Mouse (Mus musculus) neural tube, embryonic 11.5 days (tissue): ENCODE results near the gene E130114P18Rik. TPM values are rescaled to one million over a fixed set of nuclear protein-coding genes. Genes with fewer than 3 reads are reported as not detected.

ENCODE experiments used
- ATAC-seq: fragments of 200-750 bp; cut with Nextera tagmentation; 2 replicates; pipeline ENCODE4 v1.8.0; 2017; ENCODE audit warnings: moderate number of reproducible peaks, mild to moderate bottlenecking, moderate TSS enrichment, moderate library complexity; ENCODE audit not compliant: insufficient read depth, low FRiP score, low TSS enrichment
- DNase-seq: peaks from one replicate; pipeline ENCODE4 v3.0.0-alpha.2; 2015; ENCODE audit warnings: low spot score
- H3K27ac ChIP-seq: fragments of 300-500 bp; sonication (generic); 2 replicates; pipeline ENCODE4 v1.5.1; 2014; ENCODE audit warnings: low read depth, mild to moderate bottlenecking, low read length
- H3K27me3 ChIP-seq: fragments of 300-500 bp; sonication (generic); 2 replicates; pipeline ENCODE4 v1.6.1; 2014; ENCODE audit warnings: mild to moderate bottlenecking, low read length, mixed read lengths; ENCODE audit not compliant: control insufficient read depth, insufficient read depth
- H3K36me3 ChIP-seq: fragments of 300-500 bp; sonication (generic); 2 replicates; pipeline ENCODE4 v1.6.1; 2014; ENCODE audit warnings: mild to moderate bottlenecking, low read length, moderate library complexity, mixed read lengths; ENCODE audit not compliant: control insufficient read depth, insufficient read depth
- H3K4me1 ChIP-seq: fragments of 300-500 bp; sonication (generic); 2 replicates; pipeline ENCODE4 v1.6.1; 2014; ENCODE audit warnings: low read length, mixed read lengths; ENCODE audit not compliant: control insufficient read depth, insufficient read depth
- H3K4me2 ChIP-seq: fragments of 300-500 bp; sonication (generic); 2 replicates; pipeline ENCODE4 v1.6.1; 2014; ENCODE audit warnings: low read depth, mild to moderate bottlenecking, moderate library complexity
- H3K4me3 ChIP-seq: fragments of 300-500 bp; sonication (generic); 2 replicates; pipeline ENCODE4 v1.5.1; 2014; ENCODE audit warnings: low read depth, low read length
- H3K9ac ChIP-seq: fragments of 300-500 bp; sonication (generic); 2 replicates; pipeline ENCODE4 v1.6.1; 2014; ENCODE audit warnings: mild to moderate bottlenecking, low read length
- H3K9me3 ChIP-seq: fragments of 300-500 bp; sonication (generic); 2 replicates; pipeline ENCODE4 v1.6.1; 2016; ENCODE audit warnings: low read length; ENCODE audit not compliant: control insufficient read depth
- WGBS: fragments of 180-500 bp; shearing (Covaris S2); extraction: QIAGEN DNeasy Blood & Tissue Kit; methylation state at CpG from one replicate; pipeline ENCODE4 v1.1.7; 2014; 5-methylcytosine and 5-hydroxymethylcytosine counted together
- polyA plus RNA-seq: library from polyadenylated mRNA; unstranded; fragments of >200 nt; fragmentation: Nextera tagmentation; extraction: Ambion mirVana; gene quantifications from 2 replicates; pipeline ENCODE4 v1.2.1, GENCODE M21; 2014

The E130114P18Rik gene
- polyA plus RNA-seq, 1 experiment from 2014 or later: 9.1 TPM

- Histone ChIP-seq H3K9ac (no peak overlapping the region), H3K36me3 (no peaks in the 10 kb centered on the region), H3K4me3 (no peak overlapping the region), H3K27ac (no peak overlapping the region), H3K9me3 (no peaks in the 10 kb centered on the region), H3K4me2 (no peak overlapping the region), H3K27me3 (no peaks in the 10 kb centered on the region), H3K4me1 (0 out of 2 replicates have a peak, but pooled peaks cover 2% of the 10 kb centered on the region)
- WGBS: 86% methylated on average over 8 of the region's 8 CpGs
- DNase-seq (no peak), ATAC-seq (no peak)
Observed at GRCm38 (mm10) chr4:97606524-97606923, 171.4 kb downstream of the E130114P18Rik start.

- 0 out of 2 replicates have a peak, but pooled peaks cover 5% of the 10 kb centered on the region for H3K4me1 ChIP-seq
- H3K27ac ChIP-seq: no peak overlapping the region
- no peaks in the 10 kb centered on the region for H3K9me3 ChIP-seq
- no peak overlapping the region for H3K4me3 ChIP-seq
- DNase-seq: no peak
- 73% methylated on average over 4 of the region's 4 CpGs for WGBS
- no peak overlapping the region for H3K4me2 ChIP-seq
- no peaks in the 10 kb centered on the region for H3K27me3 ChIP-seq
- no peaks in the 10 kb centered on the region for H3K36me3 ChIP-seq
- no peak overlapping the region for H3K9ac ChIP-seq
- no peak for ATAC-seq
Observed at GRCm38 (mm10) chr4:97602579-97602978, 175.3 kb downstream of the E130114P18Rik start.

DNA sequence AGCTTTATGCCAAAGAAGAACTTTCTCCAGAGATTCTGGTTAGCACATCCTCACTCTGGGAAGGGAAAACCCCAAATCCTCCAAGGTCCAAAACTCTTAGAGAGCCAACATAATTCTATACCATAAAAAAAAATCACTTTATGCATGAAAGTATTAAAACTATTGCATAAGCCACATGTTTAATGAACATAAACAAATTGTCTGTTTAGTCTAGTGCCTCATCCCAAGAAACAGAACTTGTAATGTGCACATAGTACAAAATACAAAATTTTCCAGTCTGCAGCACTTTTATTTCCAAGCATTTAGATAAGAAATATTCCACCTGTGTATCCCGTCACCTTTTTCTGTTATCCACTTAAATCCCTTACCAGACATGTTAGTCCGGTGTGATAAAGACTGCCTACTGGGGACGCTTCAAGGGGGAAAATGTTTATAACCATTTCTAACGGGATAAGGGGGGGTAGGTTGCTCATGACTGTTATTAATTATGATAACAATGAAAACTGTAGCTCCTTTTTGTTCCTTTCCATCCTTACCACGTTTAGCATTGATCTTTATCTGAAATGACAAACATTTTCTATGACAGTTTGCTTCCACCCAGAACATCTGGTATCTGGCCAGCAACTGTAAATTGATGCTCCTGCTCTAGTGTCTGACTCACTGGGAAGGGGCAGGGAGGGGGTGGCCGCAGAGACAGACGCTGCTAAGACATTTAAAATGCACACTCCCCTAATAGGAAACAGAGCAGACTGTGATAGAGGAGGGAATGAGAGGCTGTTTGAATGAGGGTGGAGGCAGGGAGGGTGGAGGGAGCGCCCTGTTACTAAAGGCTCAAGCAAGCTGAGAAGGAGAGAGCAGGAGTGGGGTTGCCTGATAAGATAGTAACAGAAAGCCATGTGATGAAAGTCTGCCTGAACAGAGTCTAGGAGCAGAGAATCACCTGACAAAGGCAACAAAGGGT is 176.7 kb downstream of the E130114P18Rik start:
- no peak overlapping the region for H3K4me3 ChIP-seq
- DNase-seq (peak; percentile 21), ATAC-seq (no peak)
- whole genome bisulfite sequencing: 45% methylated on average over 8 of the region's 8 CpGs
- H3K36me3 ChIP-seq: no peaks in the 10 kb centered on the region
- no peak overlapping the region for H3K4me2 ChIP-seq
- no peaks in the 10 kb centered on the region for H3K27me3 ChIP-seq
- H3K9ac ChIP-seq: no peak overlapping the region
- no peaks in the 10 kb centered on the region for H3K9me3 ChIP-seq
- no peak overlapping the region for H3K27ac ChIP-seq
- 0 out of 2 replicates have a peak, but pooled peaks cover 5% of the 10 kb centered on the region for H3K4me1 ChIP-seq

- H3K9me3 ChIP-seq: no peaks in the 10 kb centered on the region
- no peak overlapping the region for H3K27ac ChIP-seq
- H3K4me2 ChIP-seq: no peak overlapping the region
- 100% methylated on average over 1 of the region's 1 CpGs for WGBS
- H3K36me3 ChIP-seq: no peaks in the 10 kb centered on the region
- H3K4me1 ChIP-seq: 0 out of 2 replicates have a peak, but pooled peaks cover 5% of the 10 kb centered on the region
- no peak overlapping the region for H3K4me3 ChIP-seq
- H3K9ac ChIP-seq: no peak overlapping the region
- no peaks in the 10 kb centered on the region for H3K27me3 ChIP-seq
- ATAC-seq (no peak), DNase-seq (no peak)
Observed at GRCm38 (mm10) chr4:97597443-97597842, 180.4 kb downstream of the E130114P18Rik start.

- Histone ChIP-seq H3K27me3 (no peaks in the 10 kb centered on the region), H3K4me1 (0 out of 2 replicates have a peak, but pooled peaks cover under 1% of the 10 kb centered on the region), H3K9ac (no peak overlapping the region), H3K36me3 (no peaks in the 10 kb centered on the region), H3K4me3 (no peak overlapping the region), H3K4me2 (no peak overlapping the region), H3K9me3 (no peaks in the 10 kb centered on the region), H3K27ac (no peak overlapping the region)
- DNase-seq: no peak
- WGBS: 75% methylated on average over 9 of the region's 9 CpGs
- no peak for ATAC-seq
Observed at GRCm38 (mm10) chr4:97596348-97596747, 181.5 kb downstream of the E130114P18Rik start.

DNA sequence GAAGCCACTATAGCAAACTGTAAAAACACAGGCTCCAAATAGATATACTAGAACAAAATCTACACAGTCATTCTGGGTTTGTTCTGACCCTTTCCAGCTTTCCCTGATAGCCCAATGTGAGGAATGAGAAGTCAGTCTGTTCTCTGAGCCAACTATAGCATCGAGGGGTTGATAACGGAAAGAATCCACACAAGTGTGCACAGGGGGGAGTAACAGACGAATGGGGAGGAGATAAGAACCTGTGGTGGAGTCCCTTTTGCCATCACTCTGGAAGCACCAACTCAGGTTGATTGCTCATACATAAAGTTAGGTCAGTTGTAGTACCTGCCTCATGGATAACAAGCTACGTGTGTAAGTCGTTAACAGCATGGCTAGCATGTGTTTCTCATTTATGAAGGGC is 184.0 kb downstream of the E130114P18Rik start:
- 85% methylated on average over 5 of the region's 5 CpGs for WGBS
- no peak for ATAC-seq
- Histone ChIP-seq H3K9ac (no peak overlapping the region), H3K4me1 (no peaks in the 10 kb centered on the region), H3K27me3 (no peaks in the 10 kb centered on the region), H3K4me3 (no peak overlapping the region), H3K36me3 (no peaks in the 10 kb centered on the region), H3K27ac (no peak overlapping the region), H3K9me3 (no peaks in the 10 kb centered on the region), H3K4me2 (no peak overlapping the region)
- DNase-seq: no peak

DNA sequence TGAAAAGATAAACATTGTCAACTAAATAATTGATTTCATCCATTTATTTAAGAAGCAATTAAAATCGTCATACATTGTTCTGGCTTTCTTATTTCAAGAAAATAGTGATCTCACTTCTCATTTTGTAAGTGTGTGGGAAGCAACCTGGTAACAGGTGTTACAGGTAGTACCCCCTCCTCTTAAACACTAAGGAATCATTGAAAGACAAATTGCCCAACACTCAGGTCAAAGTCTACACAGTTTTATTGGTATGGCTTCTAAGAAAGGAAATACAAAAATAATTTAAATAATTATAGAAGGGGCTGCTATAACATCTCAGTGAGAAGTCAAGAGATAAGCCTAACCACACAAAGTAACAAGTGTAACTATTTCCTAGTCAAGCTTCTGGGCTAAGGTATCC is 188.1 kb downstream of the E130114P18Rik start:
- H3K9ac ChIP-seq: no peak overlapping the region
- H3K36me3 ChIP-seq: no peaks in the 10 kb centered on the region
- ATAC-seq: no peak
- H3K4me3 ChIP-seq: no peak overlapping the region
- WGBS: 79% methylated on average over 1 of the region's 1 CpGs
- no peak for DNase-seq
- no peak overlapping the region for H3K27ac ChIP-seq
- no peaks in the 10 kb centered on the region for H3K27me3 ChIP-seq
- no peak overlapping the region for H3K4me2 ChIP-seq
- no peaks in the 10 kb centered on the region for H3K9me3 ChIP-seq
- no peaks in the 10 kb centered on the region for H3K4me1 ChIP-seq

DNA sequence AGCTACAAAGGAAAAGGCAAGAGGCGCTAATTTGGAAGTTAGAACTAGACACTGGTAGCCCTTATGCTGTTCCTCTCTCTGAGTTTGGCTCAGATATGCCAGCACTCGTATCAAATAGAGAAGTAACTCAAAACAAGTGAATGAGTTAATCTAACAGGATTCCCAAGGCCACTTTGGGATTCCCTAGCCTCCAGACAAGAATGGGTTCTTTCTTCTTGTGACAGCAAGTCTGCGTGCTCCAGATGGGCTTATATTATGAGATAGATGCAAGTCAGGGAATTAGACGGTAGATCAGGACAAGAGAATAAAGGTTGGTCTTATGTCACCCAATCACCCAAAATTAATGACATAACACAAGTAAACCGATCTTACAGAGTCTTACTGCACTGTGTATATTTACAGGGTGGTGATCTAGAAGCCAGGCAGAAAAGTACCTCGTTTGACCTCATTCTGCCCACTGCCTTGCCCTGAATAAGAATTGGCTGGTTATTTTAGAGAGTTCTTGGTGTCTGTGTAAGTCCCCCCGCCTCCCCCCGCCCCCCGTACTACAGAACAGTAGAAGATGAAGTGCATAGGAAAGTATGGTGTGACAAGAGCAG is 190.4 kb downstream of the E130114P18Rik start:
- Histone ChIP-seq H3K27ac (no peak overlapping the region), H3K36me3 (no peaks in the 10 kb centered on the region), H3K9ac (no peak overlapping the region), H3K4me1 (no peaks in the 10 kb centered on the region), H3K4me3 (no peak overlapping the region), H3K27me3 (no peaks in the 10 kb centered on the region), H3K4me2 (no peak overlapping the region), H3K9me3 (no peaks in the 10 kb centered on the region)
- ATAC-seq (no peak), DNase-seq (no peak)
- WGBS: 79% methylated on average over 9 of the region's 9 CpGs
